Mouse (Mus musculus) MEL-GATA-1-ER (cell line): ENCODE results near the gene Atxn1.

Experiments used
- DNase-seq: peaks from one replicate; pipeline ENCODE4 v3.0.0-alpha.2; 2012; ENCODE audit warnings: low read depth; ENCODE audit errors: extremely low read depth

The Atxn1 gene

GRCm38 (mm10) chr13:45537110-45537509 is 427.7 kb downstream of the Atxn1 start:
- no peak for DNase-seq

- no peak for DNase-seq
These were observed 428.9 kb downstream of the Atxn1 start for GRCm38 (mm10) chr13:45535731-45536453.

- no peak for DNase-seq
These were observed 434.1 kb downstream of the Atxn1 start for GRCm38 (mm10) chr13:45530754-45531153.

- no peak for DNase-seq
These were observed 436.0 kb downstream of the Atxn1 start for GRCm38 (mm10) chr13:45528787-45529186.

GRCm38 (mm10) chr13:45527232-45527964 is 437.4 kb downstream of the Atxn1 start:
- peak; percentile 95 for DNase-seq

- no peak for DNase-seq
These were observed 438.6 kb downstream of the Atxn1 start for GRCm38 (mm10) chr13:45526230-45526629.

- no peak for DNase-seq
These were observed 439.9 kb downstream of the Atxn1 start for GRCm38 (mm10) chr13:45524791-45525435.

GRCm38 (mm10) chr13:45524305-45524704 is 440.5 kb downstream of the Atxn1 start:
- DNase-seq: no peak

- DNase-seq: no peak
These were observed 448.1 kb downstream of the Atxn1 start for GRCm38 (mm10) chr13:45516501-45517393.

GRCm38 (mm10) chr13:45514832-45515422 is 449.9 kb downstream of the Atxn1 start:
- no peak for DNase-seq

GRCm38 (mm10) chr13:45514115-45514514 is 450.7 kb downstream of the Atxn1 start:
- DNase-seq: peak; percentile 55

- peak; percentile 76 for DNase-seq
These were observed 451.5 kb downstream of the Atxn1 start for GRCm38 (mm10) chr13:45513009-45513984.

- peak; percentile 86 for DNase-seq
These were observed 452.3 kb downstream of the Atxn1 start for GRCm38 (mm10) chr13:45512531-45512930.

GRCm38 (mm10) chr13:45511706-45512435 is 452.9 kb downstream of the Atxn1 start:
- peak; percentile 89 for DNase-seq

GRCm38 (mm10) chr13:45509366-45509765 is 455.4 kb downstream of the Atxn1 start:
- no peak for DNase-seq

GRCm38 (mm10) chr13:45508495-45508894 is 456.3 kb downstream of the Atxn1 start:
- no peak for DNase-seq

GRCm38 (mm10) chr13:45507274-45508229 is 457.3 kb downstream of the Atxn1 start, which contains the start of gene Gmpr:
Gmpr (plus strand) TSS chr13:45507444.
- DNase-seq: no peak

- no peak for DNase-seq
These were observed 459.3 kb downstream of the Atxn1 start for GRCm38 (mm10) chr13:45505546-45505945.
